Mouse (Mus musculus) midbrain, embryonic 15.5 days (tissue): Measurements from ENCODE around the gene 4930469K13Rik. TPM values are rescaled to one million over a fixed set of nuclear protein-coding genes. Genes with fewer than 3 reads are reported as not detected.

Experiments used
- ATAC-seq: fragments of 200-750 bp; cut with Nextera tagmentation; replicated peaks from 2 replicates; pipeline ENCODE4 v1.8.0; 2017; ENCODE audit warnings: moderate TSS enrichment
- H3K27ac ChIP-seq: fragments of 300-500 bp; sonication (generic); 2 replicates; pipeline ENCODE4 v1.5.1; 2015; ENCODE audit warnings: mild to moderate bottlenecking, inconsistent platforms
- H3K27me3 ChIP-seq: fragments of 300-500 bp; sonication (generic); replicated peaks from 2 replicates; pipeline ENCODE4 v1.6.1; 2015; ENCODE audit warnings: inconsistent platforms
- H3K36me3 ChIP-seq: fragments of 300-500 bp; sonication (generic); replicated peaks from 2 replicates; pipeline ENCODE4 v1.6.1; 2015; ENCODE audit warnings: inconsistent platforms
- H3K4me1 ChIP-seq: fragments of 300-500 bp; sonication (generic); 2 replicates; pipeline ENCODE4 v1.6.1; 2015; ENCODE audit warnings: inconsistent platforms
- H3K4me2 ChIP-seq: fragments of 300-500 bp; sonication (generic); 2 replicates; pipeline ENCODE4 v1.6.1; 2015; ENCODE audit warnings: inconsistent platforms, mild to moderate bottlenecking, moderate library complexity
- H3K4me3 ChIP-seq: fragments of 300-500 bp; sonication (generic); 2 replicates; pipeline ENCODE4 v1.5.1; 2015; ENCODE audit warnings: mild to moderate bottlenecking, inconsistent platforms
- H3K9ac ChIP-seq: fragments of 300-500 bp; sonication (generic); 2 replicates; pipeline ENCODE4 v1.6.1; 2015; ENCODE audit warnings: mild to moderate bottlenecking, inconsistent platforms
- H3K9me3 ChIP-seq: fragments of 300-500 bp; sonication (generic); 2 replicates; pipeline ENCODE4 v1.6.1; 2016; ENCODE audit warnings: inconsistent platforms
- WGBS: fragments of 180-500 bp; shearing (Covaris S2); methylation state at CpG from one replicate; pipeline ENCODE4 v1.1.7; 2015; ENCODE audit warnings: mixed read lengths; 5-methylcytosine and 5-hydroxymethylcytosine counted together
- polyA plus RNA-seq: library from polyadenylated mRNA; unstranded; fragments of >200 nt; fragmentation: Nextera tagmentation; extraction: Ambion mirVana; gene quantifications from 2 replicates; pipeline ENCODE4 v1.2.1, GENCODE M21; 2015

4930469K13Rik gene
- polyA plus RNA-seq, 1 experiment from 2014 or later = not detected

DNA sequence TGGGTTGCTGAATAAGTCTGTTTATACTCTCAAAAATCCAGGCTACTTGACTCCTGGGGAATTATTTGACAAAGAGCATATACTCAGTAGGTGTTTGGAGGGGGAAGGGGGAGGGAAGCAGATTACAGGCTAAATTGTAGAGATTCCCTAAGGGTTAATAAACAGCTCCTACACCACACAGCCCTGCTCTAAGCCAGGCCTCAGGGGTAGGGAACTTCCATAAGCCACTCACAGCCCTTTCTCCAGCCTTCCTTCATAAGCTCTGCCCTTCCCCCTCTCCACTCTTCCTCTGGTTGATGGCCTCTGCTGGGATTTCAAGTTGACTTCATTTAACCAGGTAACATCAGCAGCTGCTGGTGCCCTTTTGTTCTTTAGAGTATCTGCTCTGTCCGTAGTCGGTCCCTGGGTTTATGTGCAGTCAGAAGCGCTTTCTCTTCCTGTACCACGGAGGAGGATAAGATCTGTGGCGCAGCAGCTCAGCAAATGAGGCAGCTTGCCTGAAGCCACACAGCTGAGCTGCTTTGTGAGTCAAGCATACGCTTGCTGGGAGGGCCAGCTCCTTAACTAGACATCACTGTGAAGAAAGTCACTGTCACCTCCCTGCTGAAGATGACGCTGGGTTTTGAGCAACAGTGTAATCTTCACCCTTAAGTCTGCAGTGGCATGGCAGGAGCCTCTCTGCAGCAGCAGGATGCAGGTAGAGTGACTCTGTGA, 159.6 kb downstream of the 4930469K13Rik start:
- H3K36me3 ChIP-seq = no peaks in the 10 kb centered on the region
- WGBS = 34% methylated on average over 7 of the region's 7 CpGs
- peak; percentile 27; the same call in 1 of the 2 replicates for ATAC-seq
- no peak overlapping the region for H3K27ac ChIP-seq
- H3K4me2 ChIP-seq = no peak overlapping the region
- H3K9ac ChIP-seq = no peak overlapping the region
- no peaks in the 10 kb centered on the region for H3K9me3 ChIP-seq
- no peaks in the 10 kb centered on the region for H3K27me3 ChIP-seq
- H3K4me3 ChIP-seq = no peak overlapping the region
- peaks cover 6% of the 10 kb centered on the region; the same call in 1 of the 2 replicates for H3K4me1 ChIP-seq

DNA sequence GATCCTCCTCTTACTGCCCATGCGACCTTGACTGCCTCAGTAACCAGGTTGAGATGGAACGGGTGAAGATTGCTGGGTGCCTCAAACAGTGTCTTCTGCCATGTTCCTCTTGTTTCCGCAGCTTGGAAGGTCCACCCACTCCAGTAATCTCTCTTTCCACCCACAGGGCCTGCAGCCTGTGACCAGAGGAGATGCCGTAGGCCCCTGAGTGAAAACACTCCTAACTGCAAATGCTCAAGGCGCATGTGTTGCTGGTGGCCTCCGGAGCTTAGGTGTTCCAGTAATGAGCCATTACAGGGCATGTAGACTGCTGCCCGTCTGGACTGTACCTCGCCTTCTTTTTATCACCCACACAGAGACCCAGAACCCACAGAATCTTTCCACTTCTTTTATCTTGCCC, 160.7 kb downstream of the 4930469K13Rik start:
- ATAC-seq = no peak

DNA sequence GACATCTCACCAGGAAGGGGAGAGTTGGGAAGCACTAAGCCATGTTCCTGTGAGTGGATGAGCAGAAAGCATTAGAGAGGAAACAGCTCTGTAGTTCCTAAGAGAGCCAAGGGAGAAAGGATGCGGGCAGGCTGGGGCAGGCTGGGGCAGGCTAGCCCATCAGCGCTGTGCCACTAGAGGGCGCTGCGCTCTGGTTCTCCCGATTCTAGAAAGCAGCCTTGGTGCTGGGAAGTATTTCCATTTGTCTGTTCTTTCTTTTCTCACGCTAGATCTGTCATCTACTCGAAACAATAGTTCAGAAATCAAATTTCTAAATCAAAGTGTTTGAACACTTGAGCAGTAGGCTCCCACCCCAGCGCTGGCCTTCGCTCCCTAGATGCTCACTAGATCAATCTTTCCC, 164.1 kb downstream of the 4930469K13Rik start:
- ATAC-seq = no peak

More for the DNA sequence above, 160.7 kb downstream of the 4930469K13Rik start:
- Histone ChIP-seq H3K36me3 (no peaks in the 10 kb centered on the region), H3K27me3 (no peaks in the 10 kb centered on the region), H3K4me2 (no peak overlapping the region), H3K27ac (no peak overlapping the region), H3K4me1 (peaks cover 6% of the 10 kb centered on the region; the same call in 1 of the 2 replicates), H3K9ac (no peak overlapping the region), H3K9me3 (no peaks in the 10 kb centered on the region), H3K4me3 (no peak overlapping the region)
- WGBS = 87% methylated on average over 8 of the region's 8 CpGs

DNA sequence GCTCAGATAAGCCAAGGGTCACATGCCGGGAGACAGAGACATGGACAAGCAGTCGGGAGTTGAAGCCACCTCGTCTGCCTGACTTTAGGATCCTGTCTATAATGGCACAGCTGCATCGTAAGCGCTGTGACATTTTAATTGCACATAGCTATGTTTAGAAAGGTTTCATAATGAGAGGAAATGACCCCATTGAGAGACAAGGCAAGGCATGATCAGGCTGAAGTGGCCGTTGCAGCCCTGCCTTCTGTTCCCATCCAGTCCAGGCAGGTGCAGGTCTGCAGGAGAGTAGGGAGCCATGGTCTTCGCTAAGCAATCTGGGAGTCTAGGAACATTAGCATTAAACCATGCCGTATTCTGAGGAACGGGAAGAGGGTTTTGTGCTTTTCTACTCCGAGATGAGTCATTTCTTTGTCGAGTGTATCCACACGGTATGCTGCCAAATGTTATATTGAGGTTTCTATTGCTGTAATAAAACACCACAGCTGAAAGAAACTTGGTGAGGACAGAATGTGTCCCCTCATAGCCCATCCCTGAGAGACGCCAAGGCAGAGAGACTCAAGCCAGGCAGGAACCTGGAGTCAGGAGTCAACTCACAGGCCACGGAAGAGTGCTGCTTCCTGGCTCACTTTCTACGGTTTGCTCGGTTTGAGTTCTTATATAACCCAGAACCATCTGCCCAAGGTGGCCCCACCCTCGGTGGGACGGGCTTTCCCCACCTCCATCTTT, 165.8 kb downstream of the 4930469K13Rik start:
- Histone ChIP-seq H3K27me3 (no peaks in the 10 kb centered on the region), H3K4me1 (peaks cover 4% of the 10 kb centered on the region; the same call in 1 of the 2 replicates), H3K27ac (no peak overlapping the region), H3K4me2 (no peak overlapping the region), H3K36me3 (no peaks in the 10 kb centered on the region), H3K9ac (no peak overlapping the region), H3K4me3 (no peak overlapping the region), H3K9me3 (no peaks in the 10 kb centered on the region)
- ATAC-seq = no peak
- 72% methylated on average over 18 of the region's 18 CpGs for WGBS

More for the DNA sequence above, 164.1 kb downstream of the 4930469K13Rik start:
- Histone ChIP-seq H3K4me3 (no peak overlapping the region), H3K27ac (no peak overlapping the region), H3K4me1 (peaks cover 6% of the 10 kb centered on the region; the same call in 1 of the 2 replicates), H3K4me2 (no peak overlapping the region), H3K9ac (no peak overlapping the region), H3K9me3 (no peaks in the 10 kb centered on the region), H3K27me3 (no peaks in the 10 kb centered on the region), H3K36me3 (no peaks in the 10 kb centered on the region)
- 66% methylated on average over 9 of the region's 9 CpGs for WGBS

DNA sequence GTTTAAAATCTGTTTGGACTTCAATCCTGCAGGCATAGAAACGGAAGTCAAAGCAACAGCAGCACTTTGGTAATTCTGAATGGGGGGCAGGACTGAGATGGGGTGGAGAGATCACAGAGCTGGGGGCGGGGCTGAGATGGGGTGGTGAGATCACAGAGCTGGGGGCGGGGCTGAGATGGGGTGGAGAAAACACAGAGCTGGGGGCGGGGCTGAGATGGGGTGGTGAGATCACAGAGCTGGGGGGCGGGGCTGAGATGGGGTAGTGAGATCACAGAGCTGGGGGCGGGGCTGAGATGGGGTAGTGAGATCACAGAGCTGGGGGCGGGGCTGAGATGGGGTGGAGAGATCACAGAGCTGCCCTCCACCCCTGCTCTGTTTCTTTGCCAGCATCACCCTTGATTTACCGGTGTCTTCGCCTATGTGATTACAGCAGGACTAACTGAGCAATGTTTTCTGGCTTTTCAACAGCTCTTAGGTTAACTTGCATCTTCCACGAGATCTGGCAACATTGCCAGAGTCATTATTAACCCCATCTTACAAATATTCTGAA, 166.4 kb downstream of the 4930469K13Rik start:
- Histone ChIP-seq H3K4me1 (peaks cover 4% of the 10 kb centered on the region; the same call in 1 of the 2 replicates), H3K36me3 (no peaks in the 10 kb centered on the region), H3K4me3 (no peak overlapping the region), H3K27ac (no peak overlapping the region), H3K4me2 (no peak overlapping the region), H3K27me3 (no peaks in the 10 kb centered on the region), H3K9me3 (no peaks in the 10 kb centered on the region), H3K9ac (no peak overlapping the region)
- no peak for ATAC-seq
- WGBS = 12% methylated on average over 8 of the region's 10 CpGs

DNA sequence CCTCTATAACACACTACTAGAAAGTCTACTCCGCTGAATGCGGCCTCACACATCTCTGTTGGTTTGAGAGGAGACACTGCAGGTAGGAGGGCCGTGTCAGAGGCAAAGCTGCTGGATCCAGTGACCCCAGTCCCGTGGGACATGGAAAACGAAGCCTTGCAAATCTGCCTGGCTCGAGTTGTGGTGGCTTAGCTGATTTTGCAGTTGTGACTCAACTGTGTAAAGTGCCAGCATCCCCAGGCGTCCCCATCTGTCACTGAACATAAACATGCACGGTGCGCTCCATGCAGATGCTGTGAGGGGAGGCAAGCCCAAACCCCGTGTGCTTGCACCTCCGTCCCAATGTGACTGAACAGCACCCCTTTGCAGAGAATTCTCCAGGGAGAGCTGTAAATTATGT, 168.9 kb downstream of the 4930469K13Rik start:
- Histone ChIP-seq H3K4me2 (no peak overlapping the region), H3K4me1 (peaks cover 15% of the 10 kb centered on the region), H3K9me3 (no peaks in the 10 kb centered on the region), H3K9ac (no peak overlapping the region), H3K27ac (no peak overlapping the region), H3K27me3 (no peaks in the 10 kb centered on the region), H3K36me3 (no peaks in the 10 kb centered on the region), H3K4me3 (no peak overlapping the region)
- ATAC-seq = no peak
- 60% methylated on average over 11 of the region's 11 CpGs for WGBS

DNA sequence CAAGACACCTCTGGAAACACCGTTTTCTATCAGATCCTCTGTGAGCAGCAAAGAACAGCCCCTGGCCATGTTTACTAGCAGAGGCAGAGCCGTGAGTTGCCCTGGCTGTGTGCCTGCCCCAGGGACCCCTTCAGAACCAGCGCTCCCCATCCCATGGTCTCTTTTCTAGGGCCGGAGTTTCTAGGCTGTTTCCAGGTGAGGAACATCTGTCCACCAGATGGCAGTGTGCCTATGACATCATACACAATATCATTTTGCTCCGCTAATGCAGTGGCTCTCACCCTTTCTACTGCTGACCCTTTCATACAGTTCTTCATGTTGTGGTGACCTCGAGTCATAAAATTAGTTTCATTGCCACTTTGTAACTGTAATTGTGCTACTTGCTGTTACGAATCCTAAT, 169.7 kb downstream of the 4930469K13Rik start:
- H3K27me3 ChIP-seq = no peaks in the 10 kb centered on the region
- no peaks in the 10 kb centered on the region for H3K9me3 ChIP-seq
- H3K4me3 ChIP-seq = no peak overlapping the region
- ATAC-seq = peak; percentile 52
- H3K27ac ChIP-seq = no peak overlapping the region
- H3K9ac ChIP-seq = no peak overlapping the region
- WGBS = 45% methylated on average over 7 of the region's 7 CpGs
- no peak overlapping the region for H3K4me2 ChIP-seq
- peaks cover 15% of the 10 kb centered on the region for H3K4me1 ChIP-seq
- no peaks in the 10 kb centered on the region for H3K36me3 ChIP-seq

DNA sequence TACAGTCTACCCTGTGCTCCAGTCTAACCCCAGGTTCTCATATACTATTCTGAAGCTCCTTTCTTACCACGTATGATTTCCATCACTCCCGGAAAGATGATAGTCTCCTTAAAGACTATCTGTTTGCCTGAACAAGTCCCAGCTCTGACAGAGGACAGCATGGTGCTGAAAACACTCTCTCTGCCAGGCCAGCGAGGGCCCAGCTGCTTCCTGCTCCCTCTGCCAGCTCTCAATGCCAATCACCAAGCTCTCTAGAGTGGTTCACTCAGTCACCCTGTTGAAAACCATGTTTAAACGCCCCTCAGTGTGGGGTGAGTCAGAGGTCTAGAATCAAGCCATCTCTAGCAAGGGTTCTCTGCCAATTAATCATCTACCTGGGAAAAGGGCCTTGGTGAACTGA, 170.5 kb downstream of the 4930469K13Rik start:
- Histone ChIP-seq H3K9ac (no peak overlapping the region), H3K4me2 (no peak overlapping the region), H3K4me1 (peaks cover 15% of the 10 kb centered on the region), H3K27ac (no peak overlapping the region), H3K27me3 (no peaks in the 10 kb centered on the region), H3K36me3 (no peaks in the 10 kb centered on the region), H3K4me3 (no peak overlapping the region), H3K9me3 (no peaks in the 10 kb centered on the region)
- 75% methylated on average over 4 of the region's 4 CpGs for WGBS
- ATAC-seq = no peak

DNA sequence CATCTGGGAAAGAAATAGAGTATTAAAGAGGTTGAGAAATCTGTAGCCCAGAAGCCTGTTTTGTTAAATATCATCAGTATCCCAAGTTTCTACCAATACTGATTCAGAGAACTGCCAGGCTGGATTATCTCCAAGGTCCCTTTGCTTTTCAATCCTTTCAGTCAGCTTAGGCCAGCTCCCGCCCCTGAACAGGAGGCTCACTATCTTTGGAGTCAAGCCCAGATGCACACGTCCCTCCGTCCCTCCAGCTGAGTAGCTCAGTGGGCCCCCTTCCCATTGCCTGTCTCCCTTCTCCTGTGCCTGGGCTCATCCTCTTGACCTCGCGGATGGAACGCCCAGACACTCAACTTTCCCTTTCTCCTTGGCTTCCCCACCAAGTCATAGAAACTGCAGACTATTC, 171.0 kb downstream of the 4930469K13Rik start:
- Histone ChIP-seq H3K9ac (no peak overlapping the region), H3K36me3 (no peaks in the 10 kb centered on the region), H3K4me3 (no peak overlapping the region), H3K4me2 (no peak overlapping the region), H3K4me1 (peaks cover 15% of the 10 kb centered on the region), H3K27ac (no peak overlapping the region), H3K9me3 (no peaks in the 10 kb centered on the region), H3K27me3 (no peaks in the 10 kb centered on the region)
- no peak for ATAC-seq
- WGBS = 45% methylated on average over 6 of the region's 6 CpGs

DNA sequence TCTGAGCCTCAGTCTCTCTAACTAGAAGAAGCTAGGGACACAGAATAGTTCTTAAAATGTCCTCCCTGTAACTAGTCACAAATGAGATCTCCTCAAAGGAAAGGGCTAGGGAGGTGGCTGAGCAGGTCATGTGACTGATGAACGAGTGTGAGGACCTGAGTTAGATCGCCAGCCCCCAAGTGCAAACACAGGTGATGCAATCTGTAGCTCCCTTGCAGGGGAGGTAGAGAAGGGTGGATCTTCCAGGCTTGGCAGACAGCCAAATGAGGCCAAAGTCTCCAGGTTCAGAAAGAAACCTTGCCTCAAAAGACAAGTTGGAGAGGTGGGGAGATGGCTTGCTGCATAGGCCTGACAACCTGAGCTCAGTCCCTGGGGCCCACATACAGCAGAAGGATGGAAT, 171.8 kb downstream of the 4930469K13Rik start:
- H3K4me3 ChIP-seq = no peak overlapping the region
- no peak for ATAC-seq
- no peaks in the 10 kb centered on the region for H3K27me3 ChIP-seq
- H3K4me2 ChIP-seq = no peak overlapping the region
- no peak overlapping the region for H3K9ac ChIP-seq
- H3K4me1 ChIP-seq = peaks cover 15% of the 10 kb centered on the region
- H3K9me3 ChIP-seq = no peaks in the 10 kb centered on the region
- no peak overlapping the region for H3K27ac ChIP-seq
- 70% methylated on average over 2 of the region's 2 CpGs for WGBS
- H3K36me3 ChIP-seq = no peaks in the 10 kb centered on the region

DNA sequence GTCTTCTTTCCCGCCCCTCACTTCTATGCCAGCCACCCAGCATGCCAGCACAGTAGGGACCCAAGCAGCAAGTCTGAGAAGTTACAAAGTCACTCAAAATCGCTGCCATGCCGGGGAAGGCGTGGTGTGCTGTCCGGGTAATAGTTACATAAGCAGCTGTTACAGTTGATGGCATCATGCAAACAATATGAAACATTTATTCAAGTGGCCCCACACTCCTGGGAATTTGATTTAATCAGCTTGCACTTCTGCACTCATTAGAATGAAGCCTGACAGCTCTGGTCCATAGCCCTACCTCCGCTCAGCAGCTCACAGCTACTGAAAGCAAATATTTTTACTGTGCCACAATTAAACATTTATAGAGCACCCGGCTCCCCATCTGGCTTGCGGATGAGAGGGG, 172.6 kb downstream of the 4930469K13Rik start:
- no peak overlapping the region for H3K4me3 ChIP-seq
- H3K9ac ChIP-seq = no peak overlapping the region
- H3K4me2 ChIP-seq = no peak overlapping the region
- H3K27ac ChIP-seq = no peak overlapping the region
- H3K9me3 ChIP-seq = no peaks in the 10 kb centered on the region
- ATAC-seq = peak; percentile 55; the same call in 1 of the 2 replicates
- no peaks in the 10 kb centered on the region for H3K27me3 ChIP-seq
- no peaks in the 10 kb centered on the region for H3K36me3 ChIP-seq
- peaks cover 15% of the 10 kb centered on the region for H3K4me1 ChIP-seq
- WGBS = 58% methylated on average over 8 of the region's 8 CpGs
